Mouse (Mus musculus) left cerebral cortex, postnatal 36 days (tissue): ENCODE results near the gene Ccdc85c. TPM values are rescaled to one million over a fixed set of nuclear protein-coding genes. Genes with fewer than 3 reads are reported as not detected.

ENCODE experiments used
- DNase-seq, 2 experiments: peaks; one replicate each; pipeline ENCODE4 v3.0.0; 2021 to 2022; ENCODE audit warnings: low spot score in 2 of 2, mixed read lengths in 1 of 2
- intact Hi-C: fragments of 180-260 bp; cut with DNase I; formaldehyde crosslinking; loops from one replicate; pipeline ENCODE4 v1.15.1; 2025
- total RNA-seq, 2 experiments: library from RNA; stranded (reverse); gene quantifications; 2 replicates each; pipeline ENCODE4 v1.2.3; 2021

Gene Ccdc85c
- total RNA-seq, 2 experiments from 2014 or later = 75.2 to 77.4 TPM

- no peak for DNase-seq
- intact Hi-C loops = no loop called here
These were observed 48.3 kb downstream of the Ccdc85c start for GRCm38 (mm10) chr12:108226941-108227340.

- no peak for DNase-seq
- intact Hi-C loops = no loop called here
These were observed 49.0 kb downstream of the Ccdc85c start for GRCm38 (mm10) chr12:108226216-108226615.

- DNase-seq = no peak
- intact Hi-C loops = no loop called here
These were observed 49.4 kb downstream of the Ccdc85c start for GRCm38 (mm10) chr12:108225781-108226180.

- DNase-seq = no peak
These were observed 51.9 kb downstream of the Ccdc85c start for GRCm38 (mm10) chr12:108223357-108223756.

GRCm38 (mm10) chr12:108221712-108222111, 53.5 kb downstream of the Ccdc85c start:
- no peak for DNase-seq
- intact Hi-C loops = no loop called here

More at GRCm38 (mm10) chr12:108223357-108223756, 51.9 kb downstream of the Ccdc85c start:
- intact Hi-C loops = no loop called here

- no peak for DNase-seq
- intact Hi-C loops = no loop called here
These were observed 54.0 kb downstream of the Ccdc85c start for GRCm38 (mm10) chr12:108221206-108221605.

- no peak for DNase-seq
- intact Hi-C loops = no loop called here
These were observed 54.6 kb downstream of the Ccdc85c start for GRCm38 (mm10) chr12:108220621-108221020.

GRCm38 (mm10) chr12:108219825-108220616, 55.2 kb downstream of the Ccdc85c start:
- no peak for DNase-seq
- intact Hi-C loops = no loop called here

- no peak for DNase-seq
- intact Hi-C loops = no loop called here
These were observed 56.1 kb downstream of the Ccdc85c start for GRCm38 (mm10) chr12:108219163-108219562.

- intact Hi-C loops = no loop called here
- DNase-seq = no peak
These were observed 57.7 kb downstream of the Ccdc85c start for GRCm38 (mm10) chr12:108217572-108217971.

GRCm38 (mm10) chr12:108216611-108217370, 58.4 kb downstream of the Ccdc85c start:
- intact Hi-C loops = no loop called here
- DNase-seq = no peak

- no peak for DNase-seq
- intact Hi-C loops = no loop called here
These were observed 60.1 kb downstream of the Ccdc85c start for GRCm38 (mm10) chr12:108215090-108215489.

GRCm38 (mm10) chr12:108213090-108214041, 61.9 kb downstream of the Ccdc85c start:
- no peak for DNase-seq
- intact Hi-C loops = loop anchor here (2.0 kb wide), 1 partner anchor 61 kb away; the partner anchor contains the start of gene Ccdc85c

GRCm38 (mm10) chr12:108212476-108212875, 62.7 kb downstream of the Ccdc85c start:
- DNase-seq = no peak
- intact Hi-C loops = loop anchor here (2.0 kb wide), 1 partner anchor 62 kb away; the partner anchor contains the start of gene Ccdc85c

- DNase-seq = no peak
- intact Hi-C loops = loop anchor here (2.0 kb wide), 1 partner anchor 63 kb away; the partner anchor contains the start of gene Ccdc85c
These were observed 63.2 kb downstream of the Ccdc85c start for GRCm38 (mm10) chr12:108212071-108212470.

GRCm38 (mm10) chr12:108210623-108211022, 64.6 kb downstream of the Ccdc85c start:
- intact Hi-C loops = no loop called here

GRCm38 (mm10) chr12:108208726-108209438, 66.3 kb downstream of the Ccdc85c start:
- intact Hi-C loops = loop anchor here (2.0 to 10.0 kb wide), 2 partner anchors 84 to 306 kb away; no protein-coding TSS in a partner anchor
- peak; percentile 64 to 71 for DNase-seq

More at GRCm38 (mm10) chr12:108210623-108211022, 64.6 kb downstream of the Ccdc85c start:
- DNase-seq = no peak

GRCm38 (mm10) chr12:108208216-108208615, 67.0 kb downstream of the Ccdc85c start:
- intact Hi-C loops = loop anchor here (2.0 to 10.0 kb wide), 2 partner anchors 85 to 307 kb away; no protein-coding TSS in a partner anchor
- DNase-seq = no peak
